Mouse (Mus musculus) cerebellum, adult (tissue): ENCODE results near the gene Hrh3.

Experiments used
- ATAC-seq: cut with Nextera tagmentation; 2 replicates; pipeline ENCODE4 v1.9.2; 2017; ENCODE audit warnings: mild to moderate bottlenecking, moderate library complexity, mixed read lengths; ENCODE audit not compliant: insufficient number of reproducible peaks, low FRiP score, low TSS enrichment

Hrh3 gene

GRCm38 (mm10) chr2:180070481-180071453 is 33.5 kb downstream of the Hrh3 start, which contains the start of gene Mtg2:
Gene Mtg2 (plus strand): TSS chr2:180070588.
- ATAC-seq: peak; percentile 93

GRCm38 (mm10) chr2:180069770-180070480 is 34.4 kb downstream of the Hrh3 start:
- no peak for ATAC-seq

DNA sequence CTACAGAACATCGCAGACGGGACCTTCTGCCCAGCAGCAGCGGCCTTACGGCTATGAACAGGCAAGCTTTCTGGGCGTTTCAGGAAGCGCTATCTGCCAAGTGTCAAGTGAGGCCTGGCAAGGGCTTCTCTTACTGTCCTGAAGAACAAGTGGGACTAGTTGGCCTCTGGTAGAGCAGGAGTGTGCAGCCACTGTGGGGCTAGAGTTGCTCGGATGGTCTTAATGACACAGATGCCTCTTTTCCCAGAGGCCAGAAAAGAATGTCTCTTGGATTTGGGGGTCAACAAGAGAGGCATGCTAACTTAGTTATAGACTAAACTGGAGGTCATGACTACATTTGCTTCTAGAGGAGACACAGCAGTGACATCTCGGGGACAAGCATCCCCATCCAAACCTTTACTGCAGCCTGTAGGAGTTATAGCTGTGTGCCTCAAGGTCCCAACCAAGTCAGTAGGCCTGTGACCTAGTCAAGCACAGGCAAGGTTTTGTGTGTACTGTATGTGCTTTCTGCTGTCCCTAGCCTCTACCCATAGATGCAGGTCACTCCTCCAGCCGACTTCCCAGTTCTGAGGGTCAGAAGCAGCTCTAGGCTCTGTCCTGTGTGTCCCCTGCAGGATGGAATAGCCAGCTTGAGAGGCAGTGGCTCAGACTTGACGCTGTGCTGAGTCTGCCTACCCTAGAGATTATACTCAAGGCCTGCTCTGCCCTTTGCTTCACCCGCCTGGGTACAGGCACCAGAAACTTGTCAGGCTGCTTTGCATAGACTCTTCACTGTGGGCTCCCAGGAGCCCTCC is 40.8 kb downstream of the Hrh3 start:
- ATAC-seq: no peak

GRCm38 (mm10) chr2:180053001-180053400 is 51.3 kb downstream of the Hrh3 start:
- no peak for ATAC-seq

DNA sequence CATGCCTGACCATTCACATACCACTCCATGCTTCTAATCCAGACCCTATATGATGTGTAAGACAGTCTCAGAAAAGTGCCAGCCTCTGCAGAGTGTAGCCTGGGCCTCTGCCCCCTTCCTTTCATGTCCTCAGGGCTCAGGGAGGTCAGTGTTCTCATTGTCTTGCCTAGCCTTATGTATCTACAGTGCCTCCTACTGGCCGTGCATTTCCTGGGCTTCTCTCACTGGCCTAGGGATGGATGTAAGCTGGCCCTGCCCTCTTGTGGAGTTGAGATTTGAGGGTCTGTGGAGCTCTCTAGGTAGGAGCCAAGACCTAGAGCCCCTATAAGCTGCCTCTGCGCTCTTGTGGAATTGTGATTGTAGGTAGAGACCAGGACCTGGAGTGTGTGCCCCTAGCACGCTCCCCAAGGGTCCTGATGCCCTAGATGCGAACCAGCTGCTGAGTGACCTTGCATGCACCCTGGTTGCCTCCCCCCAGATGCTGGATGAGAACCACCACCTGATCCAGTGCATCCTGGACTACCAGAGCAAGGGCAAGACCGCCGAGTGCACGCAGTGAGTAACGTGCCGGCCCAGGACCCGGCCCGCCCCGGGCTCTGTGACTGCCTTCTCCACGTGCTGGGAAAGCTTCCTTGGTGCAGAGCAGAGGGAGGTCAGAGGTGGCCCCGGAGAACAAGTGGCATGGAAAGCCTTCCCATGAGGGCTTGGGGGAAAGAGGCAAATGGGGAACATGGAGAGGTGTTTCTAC is 52.1 kb downstream of the Hrh3 start:
- no peak for ATAC-seq

- ATAC-seq: peak; percentile 69; the same call in 1 of the 2 replicates
These were observed 53.3 kb downstream of the Hrh3 start for GRCm38 (mm10) chr2:180050986-180051385.
